Mouse (Mus musculus): ENCODE measurements around the gene Ercc8. TPM values are rescaled to one million over a fixed set of nuclear protein-coding genes. Genes with fewer than 3 reads are reported as not detected.

The Ercc8 gene
- total RNA-seq, 2 experiments from 2014 or later: 5.4 to 6.0 TPM

DNA sequence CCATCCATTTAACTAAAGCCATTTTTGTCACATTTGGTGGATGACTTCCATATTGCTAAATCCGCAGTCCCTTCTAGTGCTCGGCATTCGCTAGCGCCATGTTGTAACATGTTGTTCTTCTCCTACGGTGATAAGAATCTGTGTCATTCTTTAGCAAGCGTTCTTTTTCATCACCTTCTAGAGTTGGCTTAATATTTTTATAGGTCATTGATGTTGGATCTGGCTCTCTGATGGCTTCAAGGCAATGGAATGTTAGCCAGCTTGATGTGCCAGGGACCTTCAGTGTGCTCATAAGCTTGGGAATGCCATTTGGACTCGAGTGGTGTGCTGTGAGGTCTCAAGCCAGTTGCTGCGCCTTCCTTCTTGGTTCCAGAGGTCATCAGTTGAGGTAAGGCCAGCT, 52.4 kb downstream of the Ercc8 start:
- DNase-seq: no peak
- H3K27ac ChIP-seq: no peak overlapping the region
- intact Hi-C loops (cut with DNase I): no loop called here
- no peak for TF ChIP-seq CTCF (IDR thresholded peaks at IDR 0.05)
- H3K4me3 ChIP-seq: no peak overlapping the region

GRCm38 (mm10) chr13:108212397-108213018, 54.0 kb downstream of the Ercc8 start:
- intact Hi-C loops (cut with DNase I): no loop called here
- Histone ChIP-seq H3K27ac (no peak overlapping the region), H3K4me3 (no peak overlapping the region)
- DNase-seq: no peak
- TF ChIP-seq CTCF (IDR thresholded peaks at IDR 0.05): no peak

- peak; percentile 81 for DNase-seq
- Histone ChIP-seq H3K4me3 (peak within 1 kb of the TSS; percentile 81), H3K27ac (peak within 1 kb of the TSS; percentile 53; the same call in 1 of the 2 replicates)
- intact Hi-C loops (cut with DNase I): loop anchor here (2.0 kb wide), 1 partner anchor 115 kb away; no protein-coding TSS in a partner anchor
- peak; percentile 54 for TF ChIP-seq CTCF (IDR thresholded peaks at IDR 0.05)
Measured at GRCm38 (mm10) chr13:108214081-108214484, 55.6 kb downstream of the Ercc8 start, which contains the start of gene Elovl7. Elovl7 (plus strand) TSS chr13:108214404.

GRCm38 (mm10) chr13:108214485-108215107, 56.1 kb downstream of the Ercc8 start:
- DNase-seq: no peak
- peak overlapping the region; percentile 81 for H3K4me3 ChIP-seq
- TF ChIP-seq CTCF (IDR thresholded peaks at IDR 0.05): no peak
- H3K27ac ChIP-seq: peak overlapping the region; percentile 53; the same call in 1 of the 2 replicates
- intact Hi-C loops (cut with DNase I): loop anchor here (2.0 kb wide), 1 partner anchor 114 kb away; no protein-coding TSS in a partner anchor

- Histone ChIP-seq H3K4me3 (peak overlapping the region; percentile 81), H3K27ac (no peak overlapping the region)
- DNase-seq: no peak
- TF ChIP-seq CTCF (IDR thresholded peaks at IDR 0.05): no peak
- intact Hi-C loops (cut with DNase I): loop anchor here (2.0 kb wide), 1 partner anchor 113 kb away; no protein-coding TSS in a partner anchor
Measured at GRCm38 (mm10) chr13:108215231-108215780, 56.8 kb downstream of the Ercc8 start.

- intact Hi-C loops (cut with DNase I): no loop called here
- no peak for TF ChIP-seq CTCF (IDR thresholded peaks at IDR 0.05)
- no peak for DNase-seq
- no peak overlapping the region for H3K4me3 ChIP-seq
- no peak overlapping the region for H3K27ac ChIP-seq
Measured at GRCm38 (mm10) chr13:108219773-108220172, 61.2 kb downstream of the Ercc8 start.

DNA sequence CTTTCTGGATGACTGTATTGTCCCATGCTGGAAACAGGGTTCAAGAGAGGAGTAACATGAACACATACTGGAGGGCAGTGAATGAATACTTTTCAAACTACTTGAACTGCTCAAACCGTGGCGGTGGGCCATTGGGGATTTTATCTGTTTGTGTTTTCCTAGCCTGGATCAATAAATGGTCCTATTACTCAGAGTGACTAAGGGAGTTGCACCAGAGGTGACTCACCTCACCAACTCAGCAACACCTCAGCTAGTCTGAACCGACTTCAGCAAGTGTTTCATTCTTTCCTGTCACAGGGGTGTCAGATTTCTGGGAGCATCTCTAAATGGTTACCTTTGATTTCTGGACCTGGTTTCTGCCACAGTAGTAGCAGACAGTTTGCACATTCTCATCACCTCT, 70.7 kb downstream of the Ercc8 start:
- no peak for TF ChIP-seq CTCF (IDR thresholded peaks at IDR 0.05)
- intact Hi-C loops (cut with DNase I): no loop called here
- no peak overlapping the region for H3K4me3 ChIP-seq

DNA sequence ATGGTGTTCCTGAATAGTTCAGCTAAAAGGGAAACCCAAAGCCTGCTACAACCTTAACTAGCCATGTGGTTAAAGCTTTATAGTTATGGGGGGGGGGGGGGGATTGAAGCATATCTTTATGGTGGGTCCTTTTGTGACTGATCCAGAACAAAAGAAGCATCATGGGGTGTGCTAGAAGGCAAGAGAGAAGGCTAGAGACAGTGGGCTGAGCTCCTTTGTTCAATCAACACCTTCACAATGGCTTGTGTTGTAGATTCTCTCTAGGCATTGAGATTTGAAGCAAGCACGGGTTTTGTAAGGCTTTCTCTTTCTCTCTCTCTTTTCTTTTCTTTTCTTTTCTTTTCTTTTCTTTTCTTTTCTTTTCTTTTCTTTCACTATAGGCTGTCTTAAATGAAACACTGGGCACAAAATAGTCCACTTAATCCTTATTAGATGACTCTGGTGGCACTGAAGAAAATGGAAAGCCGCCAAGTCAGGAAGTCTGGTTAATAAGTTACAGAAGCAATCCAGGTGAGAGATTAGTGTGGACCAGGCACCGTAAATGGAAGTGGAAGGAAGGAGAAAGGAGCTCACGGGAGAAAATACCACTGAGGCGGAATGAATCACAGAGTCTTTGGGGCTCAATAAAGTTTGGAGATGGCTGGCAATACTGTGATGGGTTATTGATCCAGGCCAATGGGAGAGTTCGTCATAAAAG, 71.3 kb downstream of the Ercc8 start:
- no peak for TF ChIP-seq CTCF (IDR thresholded peaks at IDR 0.05)
- Histone ChIP-seq H3K27ac (no peak overlapping the region), H3K4me3 (no peak overlapping the region)
- intact Hi-C loops (cut with DNase I): no loop called here
- no peak for DNase-seq

More for the DNA sequence above, 70.7 kb downstream of the Ercc8 start:
- DNase-seq: no peak
- no peak overlapping the region for H3K27ac ChIP-seq

DNA sequence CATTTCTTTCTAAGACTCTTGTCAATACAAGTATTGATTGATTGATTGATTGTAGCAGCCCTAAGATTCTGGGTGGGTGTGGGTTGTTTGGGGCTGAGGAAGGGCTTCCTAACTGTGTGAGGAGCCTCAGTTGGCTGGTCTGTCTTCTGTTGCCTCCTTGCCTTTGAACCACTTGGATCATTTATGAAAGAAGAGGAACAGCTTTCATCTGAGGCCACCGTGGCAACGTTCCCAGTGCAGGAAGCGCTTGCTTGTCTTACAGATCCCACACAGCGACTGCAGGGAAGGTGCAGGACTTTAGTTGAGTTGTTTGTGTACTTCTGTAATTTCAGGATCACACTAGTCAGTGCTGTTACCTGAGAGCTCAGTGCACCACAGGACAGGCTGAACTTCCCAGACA, 81.5 kb downstream of the Ercc8 start:
- peak; percentile 39 for DNase-seq
- TF ChIP-seq CTCF (IDR thresholded peaks at IDR 0.05): no peak
- H3K4me3 ChIP-seq: no peak overlapping the region
- intact Hi-C loops (cut with DNase I): no loop called here
- H3K27ac ChIP-seq: no peak overlapping the region

GRCm38 (mm10) chr13:108241715-108242114, 83.2 kb downstream of the Ercc8 start:
- intact Hi-C loops (cut with DNase I): no loop called here
- TF ChIP-seq CTCF (IDR thresholded peaks at IDR 0.05): no peak
- no peak overlapping the region for H3K27ac ChIP-seq
- DNase-seq: no peak
- H3K4me3 ChIP-seq: no peak overlapping the region

Other genes with a start within 250 kb of the Ercc8 start
- gene Smim15, start 114.3 kb upstream of the Ercc8 start, total RNA-seq (2021): 10 to 100 TPM; 14.2 to 17.2 TPM
- 10 to 100 TPM; 13.4 to 20.2 TPM for gene Ndufaf2, start 108 bp upstream of the Ercc8 start, total RNA-seq (2021)
- under 1 TPM; 0.08 to 0.18 TPM for gene Elovl7, start 55.7 kb downstream of the Ercc8 start, total RNA-seq (2021)
- not detected for gene Depdc1b, start 157.6 kb downstream of the Ercc8 start, total RNA-seq (2021)